Mouse (Mus musculus): ENCODE data around the gene Krt36. TPM values are rescaled to one million over a fixed set of nuclear protein-coding genes. Genes with fewer than 3 reads are reported as not detected.

Krt36 gene
- polyA plus RNA-seq, 1 experiment from 2014 or later, result not detected

DNA sequence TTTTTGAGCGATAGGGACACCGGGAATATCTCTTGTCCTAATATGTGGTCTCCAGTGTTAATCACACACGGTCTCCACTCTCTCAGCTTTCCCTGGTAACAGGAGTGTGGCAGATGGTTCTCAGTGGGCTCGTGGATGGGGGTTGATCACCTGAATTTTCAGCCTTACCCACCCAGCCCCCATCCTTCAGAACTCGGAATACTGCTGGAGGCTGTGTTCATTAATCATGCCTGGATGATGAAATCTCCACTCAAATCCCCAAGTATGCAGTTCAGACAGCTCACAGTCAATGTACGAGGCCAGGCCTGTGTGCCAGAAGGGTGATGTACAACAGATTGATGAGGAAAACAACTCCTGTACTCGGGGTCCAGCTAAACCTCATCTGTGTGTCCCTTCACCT, 19.5 kb upstream of the Krt36 start:
- Histone ChIP-seq H3K4me2 (no peak overlapping the region), H3K4me3 (replicated peaks) (no peak overlapping the region), H3K4me1 (no peaks in the 10 kb centered on the region), H3K27ac (replicated peaks) (no peak overlapping the region), H3K36me3 (no peaks in the 10 kb centered on the region), H3K9me3 (replicated peaks) (no peaks in the 10 kb centered on the region), H3K9ac (replicated peaks) (no peak overlapping the region), H3K27me3 (replicated peaks) (no peaks in the 10 kb centered on the region)
- WGBS, result 77% methylated on average over 7 of the region's 7 CpGs
- ATAC-seq (ENCODE audit: low FRiP score), result no peak

DNA sequence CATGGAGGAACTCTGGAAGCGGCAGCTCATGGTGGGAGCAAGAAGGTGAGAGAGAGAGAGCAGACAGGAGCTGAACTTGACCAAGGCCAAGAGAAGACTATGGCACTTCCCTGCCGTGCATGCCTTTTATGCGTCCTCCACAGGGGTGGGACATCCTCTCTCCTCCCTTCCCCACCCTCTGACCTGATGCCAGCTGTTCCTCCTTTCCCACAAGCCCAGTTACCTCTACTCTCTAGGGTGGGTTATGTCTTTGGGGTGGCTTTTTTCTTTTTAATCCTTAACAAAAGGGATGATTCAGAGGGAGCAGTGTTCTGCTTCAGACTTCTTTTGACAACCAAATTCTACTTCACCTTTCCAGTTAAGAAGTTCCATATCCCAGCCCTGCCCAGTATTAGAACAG, 16.0 kb upstream of the Krt36 start, which contains the start of gene Krt13:
Gene Krt13, minus strand, starts transcription at position 101 of the 400 bp plus-strand sequence.
- ATAC-seq (ENCODE audit: low FRiP score), result no peak
- Histone ChIP-seq H3K9me3 (replicated peaks) (no peaks in the 10 kb centered on the region), H3K4me2 (no peak within 1 kb of the TSS), H3K36me3 (no peaks in the 10 kb centered on the region), H3K27me3 (replicated peaks) (no peaks in the 10 kb centered on the region), H3K4me1 (no peaks in the 10 kb centered on the region), H3K9ac (replicated peaks) (no peak within 1 kb of the TSS), H3K27ac (replicated peaks) (no peak within 1 kb of the TSS), H3K4me3 (replicated peaks) (no peak within 1 kb of the TSS)
- WGBS, result 71% methylated on average over 3 of the region's 3 CpGs

DNA sequence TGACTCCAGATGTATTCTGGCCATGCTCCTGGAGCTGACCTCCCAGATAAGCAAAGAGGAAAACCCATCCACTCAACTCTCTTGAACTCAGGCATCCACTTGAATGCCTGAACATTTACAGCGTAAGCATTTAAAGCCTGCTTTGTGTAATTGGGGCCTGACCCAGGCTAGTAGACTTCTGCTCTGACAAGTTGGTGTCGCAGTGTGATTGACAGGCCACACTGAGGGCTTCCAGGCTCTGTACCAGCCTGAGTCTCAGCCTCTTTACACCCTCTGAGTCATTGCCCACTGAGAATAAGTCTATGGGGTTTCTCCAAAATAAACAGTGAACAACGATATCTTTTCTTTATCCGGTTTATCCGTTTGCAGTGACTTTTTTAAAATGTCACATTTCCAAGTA, 14.9 kb upstream of the Krt36 start:
- ATAC-seq (ENCODE audit: low FRiP score), result no peak

DNA sequence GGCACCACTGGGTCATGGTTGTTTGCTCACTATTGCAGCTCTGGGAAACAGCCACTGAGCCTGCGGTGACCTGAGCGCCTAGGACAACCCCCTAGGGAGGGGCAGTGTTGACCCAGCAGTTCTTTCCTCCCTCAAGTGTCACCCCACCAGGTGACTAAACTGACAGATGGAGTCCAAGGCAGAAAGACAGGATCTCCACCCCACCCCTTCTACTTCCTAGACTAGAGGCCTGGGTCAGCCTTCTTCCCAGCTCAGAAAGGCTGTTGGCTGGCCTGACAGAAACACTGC, 8.3 kb upstream of the Krt36 start:
- H3K4me1 ChIP-seq, result no peaks in the 10 kb centered on the region
- H3K4me2 ChIP-seq, result no peak overlapping the region
- H3K27ac ChIP-seq (replicated peaks), result no peak overlapping the region
- H3K9me3 ChIP-seq (replicated peaks), result no peaks in the 10 kb centered on the region
- no peak overlapping the region for H3K9ac ChIP-seq (replicated peaks)
- no peak overlapping the region for H3K4me3 ChIP-seq (replicated peaks)
- WGBS, result 73% methylated on average over 2 of the region's 2 CpGs
- no peak for ATAC-seq (ENCODE audit: low FRiP score)
- no peaks in the 10 kb centered on the region for H3K27me3 ChIP-seq (replicated peaks)
- no peaks in the 10 kb centered on the region for H3K36me3 ChIP-seq

More for the DNA sequence above, 14.9 kb upstream of the Krt36 start:
- Histone ChIP-seq H3K4me1 (no peaks in the 10 kb centered on the region), H3K27me3 (replicated peaks) (no peaks in the 10 kb centered on the region), H3K9ac (replicated peaks) (no peak overlapping the region), H3K4me2 (no peak overlapping the region), H3K27ac (replicated peaks) (no peak overlapping the region), H3K4me3 (replicated peaks) (no peak overlapping the region), H3K36me3 (no peaks in the 10 kb centered on the region), H3K9me3 (replicated peaks) (no peaks in the 10 kb centered on the region)
- 90% methylated on average over 5 of the region's 5 CpGs for WGBS

DNA sequence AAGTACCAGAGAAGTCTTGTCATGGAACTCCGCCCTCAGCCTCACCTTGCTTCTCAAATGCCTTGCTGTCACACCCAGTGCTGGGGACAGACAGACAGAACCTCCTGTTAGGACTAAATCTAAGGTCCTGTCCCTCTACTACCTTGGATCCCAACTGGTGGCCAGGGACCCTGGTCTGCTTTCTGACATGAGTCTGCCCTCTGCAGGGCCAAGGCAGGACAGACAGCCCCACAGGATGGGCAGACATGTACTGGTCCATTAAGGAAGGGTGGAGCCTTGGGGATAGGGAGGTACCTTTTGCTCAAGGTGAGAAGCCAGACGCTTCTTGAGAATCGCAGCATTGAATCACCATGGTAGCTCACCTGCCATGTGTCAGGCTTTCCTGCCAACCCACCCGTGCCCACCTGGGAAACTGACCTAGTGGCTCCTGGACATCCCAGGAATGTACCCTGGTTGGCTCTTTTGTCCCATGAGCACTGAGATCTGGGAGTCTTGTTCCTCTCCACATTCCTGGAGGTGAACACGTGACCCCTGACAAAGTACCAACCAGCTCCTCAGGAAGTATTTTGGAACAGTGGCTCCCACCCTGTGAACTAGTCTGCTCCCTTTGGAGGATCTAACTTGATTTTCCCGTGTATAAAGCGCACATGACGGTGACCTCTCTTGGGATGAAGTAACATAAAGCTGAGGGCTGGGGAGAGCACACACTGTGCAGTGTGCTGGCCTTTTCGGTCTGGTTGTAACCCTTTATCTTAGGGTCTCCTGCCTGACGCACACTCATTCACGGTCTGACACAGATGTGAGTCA, 7.7 kb upstream of the Krt36 start:
- no peak overlapping the region for H3K9ac ChIP-seq (replicated peaks)
- no peak overlapping the region for H3K4me2 ChIP-seq
- ATAC-seq (ENCODE audit: low FRiP score), result no peak
- H3K36me3 ChIP-seq, result no peaks in the 10 kb centered on the region
- no peaks in the 10 kb centered on the region for H3K9me3 ChIP-seq (replicated peaks)
- WGBS, result 86% methylated on average over 11 of the region's 11 CpGs
- no peak overlapping the region for H3K27ac ChIP-seq (replicated peaks)
- H3K27me3 ChIP-seq (replicated peaks), result no peaks in the 10 kb centered on the region
- H3K4me3 ChIP-seq (replicated peaks), result no peak overlapping the region
- H3K4me1 ChIP-seq, result no peaks in the 10 kb centered on the region

DNA sequence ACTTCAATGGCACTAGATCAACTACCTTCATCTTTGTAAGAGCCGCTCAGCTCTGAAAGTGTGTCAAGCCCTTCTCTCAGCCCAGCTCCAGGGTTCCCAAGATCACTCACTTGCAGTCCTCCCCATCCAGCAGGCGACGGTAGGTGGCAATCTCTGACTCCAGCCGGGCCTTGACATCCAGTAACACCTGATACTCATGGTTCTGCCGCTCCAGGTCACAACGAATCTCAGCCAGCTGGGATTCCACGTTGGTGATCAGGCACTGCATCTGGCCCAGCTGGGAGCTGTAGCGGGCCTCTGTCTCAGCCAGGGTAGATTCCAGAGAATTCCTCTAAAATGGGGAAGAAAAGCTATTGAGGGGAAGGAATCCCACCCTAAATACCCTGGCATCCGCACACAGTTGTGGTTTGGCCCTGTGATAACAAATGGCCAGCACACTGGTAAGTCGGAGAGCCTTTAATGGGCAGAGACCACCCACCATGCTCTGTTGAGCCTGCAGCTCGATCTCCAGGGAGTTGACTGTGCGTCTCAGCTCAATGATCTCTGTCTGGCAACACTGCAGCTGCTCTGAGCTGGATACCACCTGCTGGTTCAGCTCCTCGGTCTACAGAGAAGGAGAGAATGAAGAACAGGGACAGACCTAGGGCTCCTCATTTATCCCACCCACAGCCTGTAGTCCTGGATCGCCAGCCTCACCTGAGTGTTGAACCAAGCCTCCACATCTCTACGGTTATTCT, 2.6 kb downstream of the Krt36 start:
- Histone ChIP-seq H3K4me3 (replicated peaks) (no peak overlapping the region), H3K27ac (replicated peaks) (no peak overlapping the region), H3K4me2 (no peak overlapping the region), H3K9me3 (replicated peaks) (no peaks in the 10 kb centered on the region), H3K36me3 (no peaks in the 10 kb centered on the region), H3K27me3 (replicated peaks) (no peaks in the 10 kb centered on the region), H3K9ac (replicated peaks) (no peak overlapping the region), H3K4me1 (0 out of 2 replicates have a peak, but pooled peaks cover 2% of the 10 kb centered on the region)
- WGBS, result 68% methylated on average over 15 of the region's 15 CpGs
- ATAC-seq (ENCODE audit: low FRiP score), result no peak

DNA sequence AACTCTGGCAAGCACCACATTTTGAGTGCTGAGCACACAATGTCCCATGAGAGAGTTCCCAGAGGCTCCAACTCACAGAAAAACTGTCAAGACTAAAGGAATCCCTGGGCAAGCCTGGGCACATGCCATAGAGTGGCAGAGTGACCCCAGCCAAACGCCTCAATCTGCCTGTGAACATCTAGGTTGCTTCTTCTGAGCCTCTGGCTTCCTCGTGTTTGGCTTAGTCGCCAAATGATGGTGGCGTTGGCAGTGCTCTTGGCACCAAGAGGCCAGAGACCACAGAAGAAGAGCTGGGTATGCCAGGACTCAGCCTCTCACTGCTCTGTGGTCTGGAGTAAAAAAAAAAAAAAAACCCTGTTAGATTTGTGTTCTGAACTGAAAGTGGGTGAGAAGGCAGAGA, 5.0 kb downstream of the Krt36 start:
- Histone ChIP-seq H3K27ac (replicated peaks) (no peak overlapping the region), H3K27me3 (replicated peaks) (no peaks in the 10 kb centered on the region), H3K4me1 (0 out of 2 replicates have a peak, but pooled peaks cover 3% of the 10 kb centered on the region), H3K9me3 (replicated peaks) (no peaks in the 10 kb centered on the region), H3K4me3 (replicated peaks) (no peak overlapping the region), H3K4me2 (no peak overlapping the region), H3K36me3 (no peaks in the 10 kb centered on the region), H3K9ac (replicated peaks) (no peak overlapping the region)
- no peak for ATAC-seq (ENCODE audit: low FRiP score)
- 91% methylated on average over 4 of the region's 4 CpGs for WGBS

DNA sequence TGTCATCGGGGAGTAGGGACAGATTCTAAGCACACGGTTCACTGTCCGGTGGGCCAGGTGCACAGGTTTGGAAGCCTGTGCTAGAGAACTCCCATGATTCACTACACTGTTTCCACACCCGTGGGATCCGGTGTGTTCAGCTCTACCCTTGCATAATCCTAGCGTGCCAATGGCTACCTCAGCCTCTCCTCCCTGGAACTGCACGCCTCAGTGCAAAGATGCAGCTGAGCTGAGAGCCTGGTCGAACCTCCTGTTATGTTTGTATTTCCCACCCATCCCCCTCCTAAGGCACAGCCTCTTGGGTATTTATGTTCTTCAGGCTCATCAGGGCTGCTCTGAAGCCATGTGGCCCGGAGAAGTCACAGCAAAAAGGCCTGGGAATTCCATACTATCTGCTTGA, 7.6 kb downstream of the Krt36 start:
- Histone ChIP-seq H3K4me3 (replicated peaks) (no peak overlapping the region), H3K27me3 (replicated peaks) (no peaks in the 10 kb centered on the region), H3K9me3 (replicated peaks) (no peaks in the 10 kb centered on the region), H3K4me1 (0 out of 2 replicates have a peak, but pooled peaks cover 3% of the 10 kb centered on the region), H3K36me3 (no peaks in the 10 kb centered on the region), H3K27ac (replicated peaks) (no peak overlapping the region), H3K4me2 (no peak overlapping the region), H3K9ac (replicated peaks) (no peak overlapping the region)
- WGBS, result 81% methylated on average over 9 of the region's 9 CpGs
- ATAC-seq (ENCODE audit: low FRiP score), result no peak

DNA sequence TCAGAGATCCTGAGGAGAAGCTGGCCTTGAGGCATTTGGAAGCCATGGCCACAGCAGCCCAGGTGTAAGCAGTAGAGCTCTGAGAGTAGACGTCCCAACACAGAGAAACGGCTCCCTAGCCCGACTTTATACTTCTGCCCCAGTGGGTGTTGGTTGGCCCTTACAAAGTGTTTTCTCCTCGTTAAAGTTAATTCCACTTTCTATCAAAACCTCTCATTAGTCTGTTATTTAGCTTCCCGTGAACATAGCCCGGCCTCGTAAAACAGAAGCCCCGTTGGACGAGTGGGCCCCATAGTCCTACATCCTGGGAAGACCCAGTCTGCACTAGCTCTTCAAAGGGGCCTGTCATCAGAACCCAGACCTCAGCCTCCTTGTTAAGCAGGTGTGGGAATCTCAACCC, 9.3 kb downstream of the Krt36 start, which contains the start of gene Krt35:
Gene Krt35, minus strand, starts transcription at position 101 of the 400 bp plus-strand sequence.
- Histone ChIP-seq H3K4me2 (no peak within 1 kb of the TSS), H3K27ac (replicated peaks) (no peak within 1 kb of the TSS), H3K4me3 (replicated peaks) (no peak within 1 kb of the TSS), H3K36me3 (no peaks in the 10 kb centered on the region), H3K9me3 (replicated peaks) (no peaks in the 10 kb centered on the region), H3K9ac (replicated peaks) (no peak within 1 kb of the TSS), H3K27me3 (replicated peaks) (no peaks in the 10 kb centered on the region), H3K4me1 (0 out of 2 replicates have a peak, but pooled peaks cover 3% of the 10 kb centered on the region)
- no peak for ATAC-seq (ENCODE audit: low FRiP score)
- 77% methylated on average over 9 of the region's 9 CpGs for WGBS

DNA sequence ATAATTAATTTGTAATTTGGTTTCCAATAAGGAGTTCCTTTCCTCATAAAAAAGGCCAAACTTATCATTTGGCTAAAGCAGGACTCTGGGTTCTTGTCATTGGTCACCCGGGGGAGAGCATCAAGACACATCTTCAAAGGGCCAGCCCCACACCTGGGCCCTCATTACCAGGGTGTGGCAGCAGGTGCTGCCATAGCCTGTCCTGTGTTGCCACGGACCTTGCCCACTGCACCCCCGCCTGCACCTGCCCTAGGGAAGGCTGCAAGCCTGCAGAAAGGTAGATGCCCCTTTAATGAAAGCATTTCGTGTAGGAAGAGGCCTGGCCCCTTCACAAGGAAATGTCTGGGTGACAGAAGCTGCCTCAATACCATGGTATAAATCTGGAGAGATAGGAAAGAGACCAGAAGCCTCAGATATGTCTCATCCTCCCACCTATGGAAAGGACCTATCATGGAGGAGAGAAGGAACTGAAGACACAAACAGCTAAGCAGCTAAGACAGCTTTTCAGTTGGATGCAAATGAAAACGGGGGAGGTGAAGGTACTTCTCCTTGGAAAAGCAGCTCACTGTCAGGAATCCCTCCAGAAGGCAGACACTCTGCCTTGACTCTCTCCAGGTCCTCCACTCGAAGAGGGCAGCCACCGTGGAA, 16.9 kb downstream of the Krt36 start:
- no peaks in the 10 kb centered on the region for H3K36me3 ChIP-seq
- no peaks in the 10 kb centered on the region for H3K27me3 ChIP-seq (replicated peaks)
- no peak overlapping the region for H3K27ac ChIP-seq (replicated peaks)
- no peak for ATAC-seq (ENCODE audit: low FRiP score)
- H3K4me2 ChIP-seq, result no peak overlapping the region
- H3K9ac ChIP-seq (replicated peaks), result no peak overlapping the region
- no peaks in the 10 kb centered on the region for H3K9me3 ChIP-seq (replicated peaks)
- 76% methylated on average over 7 of the region's 7 CpGs for WGBS
- no peak overlapping the region for H3K4me3 ChIP-seq (replicated peaks)
- no peaks in the 10 kb centered on the region for H3K4me1 ChIP-seq

DNA sequence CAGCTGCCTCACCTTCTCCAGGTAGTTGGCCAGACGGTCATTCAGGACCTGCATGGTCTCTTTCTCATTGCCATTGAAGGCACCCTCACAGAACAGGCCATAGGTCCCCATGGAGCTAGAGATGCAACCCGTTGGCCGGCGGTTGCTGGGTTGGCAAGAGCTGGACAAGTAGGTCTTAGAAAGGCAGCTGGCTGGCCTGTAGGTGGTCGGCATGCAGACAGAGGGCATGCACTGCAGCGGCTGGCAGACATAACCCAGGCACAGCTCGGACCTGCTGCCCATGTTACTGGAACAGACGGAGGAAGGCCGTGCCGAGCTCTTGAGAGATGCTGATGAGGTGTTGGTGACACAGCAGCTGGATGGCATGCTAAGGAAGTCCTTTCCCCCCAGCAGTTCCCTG, 17.6 kb downstream of the Krt36 start, which contains the start of gene Krt32:
Gene Krt32, minus strand, starts transcription at position 366 of the 400 bp plus-strand sequence.
- Histone ChIP-seq H3K9ac (replicated peaks) (no peak within 1 kb of the TSS), H3K36me3 (no peaks in the 10 kb centered on the region), H3K27ac (replicated peaks) (no peak within 1 kb of the TSS), H3K9me3 (replicated peaks) (no peaks in the 10 kb centered on the region), H3K27me3 (replicated peaks) (no peaks in the 10 kb centered on the region), H3K4me2 (no peak within 1 kb of the TSS), H3K4me3 (replicated peaks) (no peak within 1 kb of the TSS), H3K4me1 (no peaks in the 10 kb centered on the region)
- WGBS, result 95% methylated on average over 10 of the region's 10 CpGs
- no peak for ATAC-seq (ENCODE audit: low FRiP score)
